Mouse (Mus musculus) heart, embryonic 14.5 days (tissue): ENCODE results near the gene Cbx1. TPM values are rescaled to one million over a fixed set of nuclear protein-coding genes. Genes with fewer than 3 reads are reported as not detected.
A peak's percentile ranks its signal among the peaks of the same experiment; 100 is the strongest.
"Not testable (repeated sequence)": the region's sequence is repeated elsewhere in the genome, so short reads cannot be mapped to it uniquely, and the experiment has no call there.

Experiments used
- ATAC-seq: fragments of 200-750 bp; cut with Nextera tagmentation; 2 replicates; pipeline ENCODE4 v1.8.0; 2017; ENCODE audit warnings: low read depth, moderate TSS enrichment; ENCODE audit not compliant: insufficient number of reproducible peaks, insufficient read depth, low FRiP score
- H3K27ac ChIP-seq, 2 experiments: fragments of 200-500 bp in 1 of 2; fragments of 300-500 bp in 1 of 2; sonication (generic) in 1 of 2; replicated peaks in 1 of 2; 2 replicates each; pipeline ENCODE4 v1.5.1; 2012 to 2014; ENCODE audit warnings: low read depth in 2 of 2, low read length in 2 of 2, control low read depth in 1 of 2, mild to moderate bottlenecking in 1 of 2, mixed read lengths in 1 of 2; ENCODE audit not compliant: control insufficient read depth in 1 of 2, insufficient read depth in 1 of 2
- H3K27me3 ChIP-seq: fragments of 300-500 bp; sonication (generic); 2 replicates; pipeline ENCODE4 v1.6.1; 2014; ENCODE audit warnings: mild to moderate bottlenecking, low read length, control low read depth; ENCODE audit not compliant: control insufficient read depth, insufficient read depth
- H3K36me3 ChIP-seq: fragments of 300-500 bp; sonication (generic); 2 replicates; pipeline ENCODE4 v1.6.1; 2014; ENCODE audit warnings: mild to moderate bottlenecking, control low read depth, low read length, mixed read lengths; ENCODE audit not compliant: control insufficient read depth, insufficient read depth
- H3K4me1 ChIP-seq, 2 experiments: fragments of 200-500 bp in 1 of 2; fragments of 300-500 bp in 1 of 2; sonication (generic) in 1 of 2; 2 replicates each; pipeline ENCODE4 v1.6.1; 2012 to 2014; ENCODE audit warnings: low read length in 2 of 2, control low read depth in 1 of 2, mixed read lengths in 1 of 2; ENCODE audit not compliant: control insufficient read depth in 2 of 2, insufficient read depth in 2 of 2
- H3K4me2 ChIP-seq: fragments of 300-500 bp; sonication (generic); 2 replicates; pipeline ENCODE4 v1.6.1; 2014; ENCODE audit warnings: mild to moderate bottlenecking, low read length
- H3K4me3 ChIP-seq, 2 experiments: fragments of 200-500 bp in 1 of 2; fragments of 300-500 bp in 1 of 2; sonication (generic) in 1 of 2; 2 replicates each; pipeline ENCODE4 v1.5.1; 2012 to 2014; ENCODE audit warnings: low read length in 2 of 2, mild to moderate bottlenecking in 2 of 2, control low read depth in 1 of 2, low read depth in 1 of 2, moderate library complexity in 1 of 2; ENCODE audit not compliant: control insufficient read depth in 1 of 2, insufficient read depth in 1 of 2
- H3K9ac ChIP-seq: fragments of 300-500 bp; sonication (generic); 2 replicates; pipeline ENCODE4 v1.6.1; 2014; ENCODE audit warnings: mild to moderate bottlenecking, low read length
- H3K9me3 ChIP-seq: fragments of 300-500 bp; sonication (generic); 2 replicates; pipeline ENCODE4 v1.6.1; 2016; ENCODE audit warnings: low read length, control low read depth; ENCODE audit not compliant: control insufficient read depth
- WGBS: fragments of 180-500 bp; shearing (Covaris S2); extraction: QIAGEN DNeasy Blood & Tissue Kit; methylation state at CpG from one replicate; pipeline ENCODE4 v1.1.7; 2014; 5-methylcytosine and 5-hydroxymethylcytosine counted together
- polyA plus RNA-seq: library from polyadenylated mRNA; unstranded; fragments of >200 nt; fragmentation: Nextera tagmentation; extraction: Ambion mirVana; gene quantifications from 2 replicates; pipeline ENCODE4 v1.2.1, GENCODE M21; 2014

The Cbx1 gene
- polyA plus RNA-seq, 1 experiment from 2014 or later = 44.2 TPM

DNA sequence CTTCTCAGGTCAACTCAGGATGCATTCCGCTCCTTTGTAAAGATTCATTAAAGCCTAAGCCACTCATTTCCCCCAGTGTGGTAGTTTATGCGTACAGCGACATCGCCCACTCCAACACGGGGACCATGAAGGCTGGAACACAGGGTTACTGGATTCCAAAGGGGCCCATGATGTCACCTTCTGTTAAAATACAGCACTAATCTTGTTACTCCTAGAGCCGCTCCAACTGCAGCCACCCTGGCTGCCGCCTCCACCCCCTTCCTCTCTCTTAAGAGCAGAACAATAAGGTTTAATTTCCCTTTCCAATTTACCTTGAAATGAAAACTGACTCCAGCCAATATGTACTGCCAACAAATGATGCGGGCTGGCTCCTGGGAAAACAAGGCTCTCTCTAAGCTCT, 13.9 kb upstream of the Cbx1 start:
- H3K36me3 ChIP-seq = peaks cover 37% of the 10 kb centered on the region
- 82% methylated on average over 8 of the region's 8 CpGs for WGBS
- no peak for ATAC-seq
- no peak overlapping the region for H3K27ac ChIP-seq
- no peaks in the 10 kb centered on the region for H3K9me3 ChIP-seq
- peaks cover 3 to 9% of the 10 kb centered on the region in 2 experiments; a peak in 3 of 4 replicates for H3K4me1 ChIP-seq
- H3K4me2 ChIP-seq = no peak overlapping the region
- no peak overlapping the region for H3K4me3 ChIP-seq
- H3K27me3 ChIP-seq = no peaks in the 10 kb centered on the region
- H3K9ac ChIP-seq = no peak overlapping the region

DNA sequence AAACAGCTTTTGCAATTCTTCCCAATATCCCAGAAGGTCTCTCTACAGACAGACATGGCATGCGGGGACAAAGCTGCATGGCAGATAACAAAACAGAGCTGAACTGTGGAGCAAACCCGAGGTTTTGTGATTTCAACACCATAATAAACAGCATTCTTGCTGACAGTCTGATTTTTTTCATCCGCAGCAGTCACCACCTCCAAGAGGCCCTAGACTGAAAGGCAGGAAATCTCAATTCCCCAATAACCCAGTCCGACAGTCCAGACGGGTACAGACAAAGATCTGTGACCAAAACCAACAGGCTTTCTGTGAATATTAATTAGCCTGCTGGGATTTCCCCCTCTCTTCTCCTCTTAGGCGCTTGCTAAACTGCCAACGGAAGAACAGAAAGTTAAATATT, 13.3 kb upstream of the Cbx1 start:
- WGBS = 82% methylated on average over 7 of the region's 7 CpGs

DNA sequence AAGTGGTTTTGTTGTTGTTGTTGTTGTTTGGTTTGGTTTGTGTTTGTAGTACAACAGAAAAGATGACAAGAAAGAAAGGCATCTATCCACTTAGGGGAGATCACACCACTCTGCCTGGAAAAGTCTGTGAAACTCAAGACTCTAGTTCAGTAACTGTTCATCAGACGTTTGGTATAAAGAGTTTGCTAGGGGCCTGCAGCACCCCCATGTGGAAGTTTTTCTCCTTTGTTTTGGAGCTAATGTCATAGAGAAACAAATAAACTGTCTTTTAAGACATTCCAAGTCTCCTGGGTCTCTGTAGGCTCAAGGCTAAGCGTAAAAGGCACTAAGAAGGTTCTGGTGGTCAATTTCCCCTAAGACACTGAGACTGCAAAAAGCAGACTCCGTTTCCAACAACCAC, 12.9 kb upstream of the Cbx1 start:
- H3K36me3 ChIP-seq = peaks cover 27% of the 10 kb centered on the region
- no peak overlapping the region for H3K27ac ChIP-seq
- 44% methylated on average over 3 of the region's 3 CpGs for WGBS
- no peak overlapping the region for H3K9ac ChIP-seq
- H3K4me2 ChIP-seq = no peak overlapping the region
- no peak for ATAC-seq
- no peak overlapping the region for H3K4me3 ChIP-seq
- H3K4me1 ChIP-seq = peaks cover 3 to 9% of the 10 kb centered on the region in 2 experiments; a peak in 3 of 4 replicates
- no peaks in the 10 kb centered on the region for H3K9me3 ChIP-seq
- H3K27me3 ChIP-seq = no peaks in the 10 kb centered on the region

More for the DNA sequence above, 13.3 kb upstream of the Cbx1 start:
- H3K4me2 ChIP-seq = no peak overlapping the region
- ATAC-seq = no peak
- peaks cover 3 to 9% of the 10 kb centered on the region in 2 experiments; a peak in 3 of 4 replicates for H3K4me1 ChIP-seq
- H3K9ac ChIP-seq = no peak overlapping the region
- no peaks in the 10 kb centered on the region for H3K27me3 ChIP-seq
- H3K36me3 ChIP-seq = peaks cover 31% of the 10 kb centered on the region
- H3K4me3 ChIP-seq = no peak overlapping the region
- H3K27ac ChIP-seq = no peak overlapping the region
- no peaks in the 10 kb centered on the region for H3K9me3 ChIP-seq

DNA sequence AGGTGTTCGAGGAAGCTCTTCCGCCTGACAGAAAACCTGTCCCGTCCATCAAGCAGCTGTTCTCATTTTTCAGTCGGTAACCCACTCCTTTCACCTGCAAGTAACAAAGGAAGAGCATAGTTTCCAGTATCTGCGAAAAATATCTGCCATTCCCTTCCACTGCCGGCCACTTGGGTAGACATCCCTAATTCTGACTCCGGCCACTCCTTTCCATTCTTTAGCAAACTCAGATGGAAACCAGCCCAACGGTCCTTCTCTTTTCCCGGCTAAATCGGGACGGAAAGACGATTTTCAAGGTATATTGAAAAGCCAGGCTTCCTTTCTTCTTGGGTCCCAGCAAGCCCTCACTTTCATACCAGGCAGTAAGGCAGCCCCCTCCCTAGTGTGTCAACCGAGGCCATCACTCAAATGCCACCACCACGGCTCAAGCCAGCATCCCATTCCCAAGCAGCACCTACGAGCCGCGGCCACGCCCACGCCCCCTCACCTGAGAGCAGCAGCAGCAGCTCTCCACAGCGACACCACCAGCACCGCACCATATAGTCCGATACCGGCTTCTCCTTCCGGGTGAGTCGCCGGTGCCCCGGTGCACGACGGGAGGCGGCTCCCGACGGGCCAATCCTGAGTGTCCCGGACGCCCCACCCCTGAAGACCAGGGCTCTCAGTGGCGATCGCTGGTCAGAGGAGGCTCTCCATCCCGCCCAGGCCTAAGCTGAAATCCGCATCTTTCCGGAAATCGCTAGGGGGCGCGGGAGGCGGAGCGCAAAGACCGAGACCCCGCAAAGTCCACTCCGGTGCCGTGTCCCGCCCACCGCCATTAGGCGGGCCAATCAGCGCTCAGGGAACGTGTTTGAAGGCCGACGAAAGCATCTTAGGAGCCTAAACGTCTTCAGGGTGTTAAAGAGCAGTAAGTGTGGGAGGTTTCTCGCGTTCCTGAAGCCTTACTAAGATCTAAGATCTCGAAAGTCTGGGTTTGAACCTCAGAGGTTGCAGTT, 11.7 kb upstream of the Cbx1 start, which contains the start of gene Snx11:
Snx11 (minus strand) TSS at position 592 of the 995 bp plus-strand sequence.
- 2% methylated on average over 59 of the region's 59 CpGs for WGBS
- H3K9ac ChIP-seq = peak within 1 kb of the TSS; percentile 77
- H3K27ac ChIP-seq = peak within 1 kb of the TSS in 1 of 2 experiments; percentile 64; a peak in 2 of 4 replicates
- peaks cover 15% of the 10 kb centered on the region for H3K36me3 ChIP-seq
- peaks cover 3 to 9% of the 10 kb centered on the region in 2 experiments; a peak in 3 of 4 replicates for H3K4me1 ChIP-seq
- peak within 1 kb of the TSS; percentile 75 for H3K4me2 ChIP-seq
- H3K4me3 ChIP-seq = peak within 1 kb of the TSS; percentile 75 to 78
- ATAC-seq = peak; percentile 100
- H3K27me3 ChIP-seq = no peaks in the 10 kb centered on the region
- H3K9me3 ChIP-seq = no peaks in the 10 kb centered on the region

DNA sequence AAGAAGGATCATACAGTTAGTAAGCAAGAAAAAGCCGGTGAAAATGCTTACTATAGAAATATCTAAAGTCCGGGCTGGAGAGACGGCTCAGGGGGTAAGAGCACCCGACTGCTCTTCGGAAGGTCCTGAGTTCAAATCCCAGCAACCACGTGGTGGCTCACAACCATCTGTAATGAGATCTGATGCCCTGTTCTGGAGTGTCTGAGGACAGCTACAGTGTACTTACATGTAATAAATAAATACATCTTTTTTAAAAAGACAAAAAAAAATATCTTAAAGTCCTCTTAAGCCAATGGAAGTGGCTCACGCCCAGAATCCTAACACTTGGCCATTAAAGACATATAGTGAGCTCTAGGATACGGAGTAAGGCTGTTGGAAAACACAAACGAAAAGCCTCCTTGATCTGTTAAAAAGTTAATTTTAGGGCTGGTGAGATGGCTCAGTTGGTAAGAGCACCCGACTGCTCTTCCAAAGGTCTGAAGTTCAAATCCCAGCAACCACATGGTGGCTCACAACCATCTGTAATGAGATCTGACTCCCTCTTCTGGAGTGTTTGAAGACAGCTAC, 10.8 kb upstream of the Cbx1 start:
- H3K4me1 ChIP-seq, H3K36me3 ChIP-seq, H3K27me3 ChIP-seq, ATAC-seq, H3K9me3 ChIP-seq: not testable (repeated sequence)
- peak overlapping the region; percentile 75 for H3K4me2 ChIP-seq
- peak overlapping the region; percentile 69 for H3K9ac ChIP-seq
- H3K27ac ChIP-seq = peak overlapping the region in 1 of 2 experiments; percentile 64; a peak in 1 of 4 replicates
- WGBS = 61% methylated on average over 10 of the region's 10 CpGs
- peak overlapping the region; percentile 75 to 78 for H3K4me3 ChIP-seq

DNA sequence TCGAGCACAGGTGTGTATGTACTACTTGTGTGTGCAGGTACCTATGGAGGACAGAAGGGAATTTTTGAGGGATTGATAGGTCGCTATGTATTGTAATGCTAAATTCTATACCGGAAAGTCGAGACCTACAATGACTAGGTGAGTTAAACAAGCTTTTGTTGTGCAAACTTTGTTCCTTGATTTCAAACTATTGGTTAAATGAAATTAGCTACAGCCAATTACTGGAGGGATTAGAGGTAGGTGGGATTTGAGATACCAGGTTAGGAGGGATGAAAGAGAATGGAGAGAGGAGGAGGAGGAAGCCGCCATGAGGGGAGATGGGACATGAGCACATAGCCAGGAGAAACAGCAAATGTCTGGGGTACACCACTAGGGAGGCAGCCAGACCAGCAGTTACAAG, 8.6 kb upstream of the Cbx1 start:
- 61% methylated on average over 5 of the region's 5 CpGs for WGBS
- H3K27ac ChIP-seq = no peak overlapping the region
- H3K27me3 ChIP-seq = no peaks in the 10 kb centered on the region
- no peaks in the 10 kb centered on the region for H3K36me3 ChIP-seq
- ATAC-seq = no peak
- no peak overlapping the region for H3K4me2 ChIP-seq
- H3K4me3 ChIP-seq = no peak overlapping the region
- H3K4me1 ChIP-seq = peaks cover 3 to 9% of the 10 kb centered on the region in 2 experiments; a peak in 3 of 4 replicates
- H3K9ac ChIP-seq = no peak overlapping the region
- H3K9me3 ChIP-seq = no peaks in the 10 kb centered on the region

DNA sequence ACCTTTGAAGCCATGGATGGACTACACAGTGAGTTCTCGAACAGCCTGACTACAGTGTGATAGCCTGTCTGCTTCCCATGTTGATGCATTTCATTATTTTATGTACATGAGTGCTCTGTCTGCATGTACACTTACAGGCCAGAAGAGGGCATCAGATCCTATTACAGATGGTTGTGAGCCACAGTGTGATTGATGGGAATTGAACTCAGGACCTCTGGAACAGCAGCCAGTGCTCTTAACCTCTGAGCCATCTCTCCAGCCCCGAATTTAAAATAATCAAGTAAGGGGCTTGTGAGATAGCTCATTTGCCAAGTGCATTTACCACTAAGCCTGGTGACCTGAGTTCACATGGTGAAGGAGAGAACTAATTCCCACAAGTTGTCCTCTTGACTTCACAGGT, 7.5 kb upstream of the Cbx1 start:
- Histone ChIP-seq H3K4me1 (peaks cover 3 to 7% of the 10 kb centered on the region in 2 experiments; a peak in 3 of 4 replicates), H3K4me3 (no peak overlapping the region), H3K4me2 (no peak overlapping the region), H3K27ac (no peak overlapping the region), H3K36me3 (no peaks in the 10 kb centered on the region), H3K9ac (no peak overlapping the region), H3K27me3 (no peaks in the 10 kb centered on the region), H3K9me3 (no peaks in the 10 kb centered on the region)
- WGBS = 84% methylated on average over 2 of the region's 2 CpGs
- no peak for ATAC-seq
